Mouse (Mus musculus) MEL (cell line): ENCODE measurements around the gene Heg1. TPM values are rescaled to one million over a fixed set of nuclear protein-coding genes. Genes with fewer than 3 reads are reported as not detected.

ENCODE experiments used
- DNase-seq: peaks from one replicate; pipeline ENCODE4 v3.0.0; 2011; ENCODE audit warnings: low read depth, low spot score
- H3K27ac ChIP-seq: 2 replicates; pipeline ENCODE4 v1.5.1; 2012; ENCODE audit warnings: low read depth, mild to moderate bottlenecking, control low read depth, low read length, moderate library complexity; ENCODE audit not compliant: control insufficient read depth
- H3K27me3 ChIP-seq, 2 experiments: fragments of 150-350 bp in 1 of 2; sonication (generic) in 1 of 2; 2 replicates each; pipeline ENCODE4 v1.6.1; 2012; ENCODE audit warnings: low read length in 2 of 2, mild to moderate bottlenecking in 2 of 2, improper control_type of control experiment in 1 of 2, moderate library complexity in 1 of 2; ENCODE audit not compliant: insufficient read depth in 2 of 2, control insufficient read depth in 1 of 2
- H3K36me3 ChIP-seq, 2 experiments: 2 replicates each; pipeline ENCODE4 v1.6.1; 2012 to 2014; ENCODE audit warnings: low read length in 2 of 2, improper control_type of control experiment in 1 of 2, inconsistent platforms in 1 of 2, mild to moderate bottlenecking in 1 of 2; ENCODE audit not compliant: insufficient read depth in 2 of 2, control insufficient read depth in 1 of 2
- H3K4me1 ChIP-seq, 2 experiments: fragments of 150-350 bp in 1 of 2; sonication (generic) in 1 of 2; 2 replicates each; pipeline ENCODE4 v1.6.1; 2012; ENCODE audit warnings: low read length in 2 of 2, improper control_type of control experiment in 1 of 2, mild to moderate bottlenecking in 1 of 2; ENCODE audit not compliant: insufficient read depth in 2 of 2, control insufficient read depth in 1 of 2
- H3K4me3 ChIP-seq, 2 experiments: fragments of 150-350 bp in 1 of 2; sonication (generic) in 1 of 2; 2 replicates each; pipeline ENCODE4 v1.5.1; 2012; ENCODE audit warnings: low read depth in 2 of 2, low read length in 2 of 2, mild to moderate bottlenecking in 2 of 2, moderate library complexity in 2 of 2, control low read depth in 1 of 2, improper control_type of control experiment in 1 of 2; ENCODE audit not compliant: control insufficient read depth in 1 of 2, insufficient read depth in 1 of 2
- H3K79me2 ChIP-seq: 2 replicates; pipeline ENCODE4 v1.6.1; 2012; ENCODE audit warnings: mild to moderate bottlenecking, low read length, moderate library complexity; ENCODE audit not compliant: control insufficient read depth, poor library complexity, insufficient read depth
- H3K9ac ChIP-seq: 2 replicates; pipeline ENCODE4 v1.6.1; 2012; ENCODE audit warnings: low read depth, mild to moderate bottlenecking, control low read depth, low read length, moderate library complexity; ENCODE audit not compliant: control insufficient read depth, poor library complexity, severe bottlenecking
- H3K9me3 ChIP-seq: fragments of 150-350 bp; sonication (generic); replicated peaks from 2 replicates; pipeline ENCODE4 v1.6.1; 2012; ENCODE audit warnings: mild to moderate bottlenecking, low read length, improper control_type of control experiment, moderate library complexity; ENCODE audit not compliant: insufficient read depth
- CTCF ChIP-seq, 3 experiments: IDR thresholded peaks in 2 of 3; conservative IDR thresholded peaks in 1 of 3; 2 replicates each; pipeline ENCODE4 v1.5.1; 2011 to 2012; ENCODE audit warnings: low read length in 3 of 3, low read depth in 2 of 3, mild to moderate bottlenecking in 2 of 3, improper control_type of control experiment in 1 of 3, inconsistent platforms in 1 of 3, mixed read lengths in 1 of 3, moderate library complexity in 1 of 3; ENCODE audit not compliant: control insufficient read depth in 1 of 3, insufficient read depth in 1 of 3, poor library complexity in 1 of 3, severe bottlenecking in 1 of 3
- ELF1 ChIP-seq: IDR thresholded peaks from 2 replicates; pipeline ENCODE4 v1.6.1; 2014; ENCODE audit warnings: low read depth, mild to moderate bottlenecking, inconsistent platforms, low read length, improper control_type of control experiment, moderate library complexity
- EP300 ChIP-seq, 2 experiments: IDR thresholded peaks; 2 replicates each; pipeline ENCODE4 v1.6.1; 2011; ENCODE audit warnings: improper control_type of control experiment in 2 of 2, low read length in 2 of 2, low read depth in 1 of 2, mild to moderate bottlenecking in 1 of 2
- ETS1 ChIP-seq: IDR thresholded peaks from 2 replicates; pipeline ENCODE4 v1.6.1; 2012; ENCODE audit warnings: low read depth, mild to moderate bottlenecking, inconsistent platforms, low read length, improper control_type of control experiment, moderate library complexity
- GABPA ChIP-seq: IDR thresholded peaks from 2 replicates; pipeline ENCODE4 v1.6.1; 2012; ENCODE audit warnings: low read depth, mild to moderate bottlenecking, inconsistent platforms, low read length, improper control_type of control experiment, moderate library complexity
- JUND ChIP-seq: IDR thresholded peaks from 2 replicates; pipeline ENCODE4 v1.6.1; 2011; ENCODE audit warnings: low read depth, mild to moderate bottlenecking, improper control_type of control experiment, low read length
- KAT2A ChIP-seq: conservative IDR thresholded peaks from 2 replicates; pipeline ENCODE4 v1.6.1; 2012; ENCODE audit warnings: low read depth, low read length, improper control_type of control experiment, inconsistent platforms
- MAFK ChIP-seq: IDR thresholded peaks from 2 replicates; pipeline ENCODE4 v1.6.1; 2011; ENCODE audit warnings: low read depth, mild to moderate bottlenecking, low read length, improper control_type of control experiment, borderline replicate concordance
- MAX ChIP-seq: IDR thresholded peaks from 2 replicates; pipeline ENCODE4 v1.6.1; 2011; ENCODE audit warnings: low read length, improper control_type of control experiment
- MAZ ChIP-seq: IDR thresholded peaks from 2 replicates; pipeline ENCODE4 v1.6.1; 2012; ENCODE audit warnings: low read depth, mild to moderate bottlenecking, inconsistent platforms, low read length, improper control_type of control experiment
- MEF2A ChIP-seq: IDR thresholded peaks from 2 replicates; pipeline ENCODE4 v1.6.1; 2014; ENCODE audit warnings: low read depth, mild to moderate bottlenecking, inconsistent platforms, low read length, improper control_type of control experiment; ENCODE audit not compliant: poor library complexity, insufficient replicate concordance, severe bottlenecking; ENCODE audit errors: extremely low read depth
- MXI1 ChIP-seq: IDR thresholded peaks from 2 replicates; pipeline ENCODE4 v1.6.1; 2011; ENCODE audit warnings: mild to moderate bottlenecking, low read depth, low read length, improper control_type of control experiment
- MYB ChIP-seq: IDR thresholded peaks from 2 replicates; pipeline ENCODE4 v1.6.1; 2011; ENCODE audit warnings: mild to moderate bottlenecking, low read depth, low read length, improper control_type of control experiment
- MYC ChIP-seq: IDR thresholded peaks from 2 replicates; pipeline ENCODE4 v1.6.1; 2011; ENCODE audit warnings: low read depth, mild to moderate bottlenecking, low read length, improper control_type of control experiment, moderate library complexity
- NELFE ChIP-seq: IDR thresholded peaks from 2 replicates; pipeline ENCODE4 v1.6.1; 2011; ENCODE audit warnings: low read depth, low read length, improper control_type of control experiment
- POLR2AphosphoS2 ChIP-seq: IDR thresholded peaks from 2 replicates; pipeline ENCODE4 v1.6.1; 2011; ENCODE audit warnings: low read length, improper control_type of control experiment
- POLR2AphosphoS5 ChIP-seq: IDR thresholded peaks from 2 replicates; pipeline ENCODE4 v1.6.1; 2012; ENCODE audit warnings: low read depth, borderline replicate concordance, mild to moderate bottlenecking, inconsistent platforms, low read length, moderate library complexity, mixed read lengths
- RCOR1 ChIP-seq: IDR thresholded peaks from 2 replicates; pipeline ENCODE4 v1.6.1; 2012; ENCODE audit warnings: low read depth, mild to moderate bottlenecking, inconsistent platforms, low read length, improper control_type of control experiment
- SIN3A ChIP-seq: IDR thresholded peaks from 2 replicates; pipeline ENCODE4 v1.6.1; 2012; ENCODE audit warnings: low read length, improper control_type of control experiment, inconsistent platforms
- SMC3 ChIP-seq: IDR thresholded peaks from 2 replicates; pipeline ENCODE4 v1.6.1; 2011; ENCODE audit warnings: low read depth, low read length, improper control_type of control experiment
- TBP ChIP-seq: IDR thresholded peaks from 2 replicates; pipeline ENCODE4 v1.8.0; 2011; ENCODE audit warnings: low read depth, low read length, improper control_type of control experiment
- TCF12 ChIP-seq: IDR thresholded peaks from 2 replicates; pipeline ENCODE4 v1.6.1; 2014; ENCODE audit warnings: low read depth, mild to moderate bottlenecking, inconsistent platforms, low read length, improper control_type of control experiment, moderate library complexity
- UBTF ChIP-seq: IDR thresholded peaks from 2 replicates; pipeline ENCODE4 v1.6.1; 2012; ENCODE audit warnings: low read depth, mild to moderate bottlenecking, inconsistent platforms, low read length, improper control_type of control experiment, moderate library complexity, borderline replicate concordance; ENCODE audit not compliant: insufficient read depth
- USF1 ChIP-seq: IDR thresholded peaks from 2 replicates; pipeline ENCODE4 v1.6.1; 2014; ENCODE audit warnings: low read depth, mild to moderate bottlenecking, inconsistent platforms, low read length, improper control_type of control experiment, moderate library complexity
- ZKSCAN1 ChIP-seq: IDR thresholded peaks from 2 replicates; pipeline ENCODE4 v1.6.1; 2012; ENCODE audit warnings: low read depth, mild to moderate bottlenecking, inconsistent platforms, low read length, improper control_type of control experiment, moderate library complexity
- polyA plus RNA-seq, 2 experiments: library from polyadenylated mRNA; stranded (reverse) in 1 of 2; unstranded in 1 of 2; fragments of >175 nt in 1 of 2; fragments of >200 nt in 1 of 2; gene quantifications; 2 replicates each; pipeline versions ENCODE4 v1.2.1 to v1.2.4; 2012; ENCODE audit warnings: low replicate concordance in 2 of 2, low read depth in 1 of 2; ENCODE audit not compliant: insufficient read length in 2 of 2, insufficient read depth in 1 of 2, missing spikeins in 1 of 2
- total RNA-seq: library from RNA; depleted of rRNA; stranded (reverse); fragments of 300-350 nt; gene quantifications from 2 replicates; pipeline ENCODE4 v1.2.3, GENCODE M21; 2012

Heg1 gene
- total and polyA plus RNA-seq, 3 experiments, result 4.1 to 72.0 (median 6.9) TPM

DNA sequence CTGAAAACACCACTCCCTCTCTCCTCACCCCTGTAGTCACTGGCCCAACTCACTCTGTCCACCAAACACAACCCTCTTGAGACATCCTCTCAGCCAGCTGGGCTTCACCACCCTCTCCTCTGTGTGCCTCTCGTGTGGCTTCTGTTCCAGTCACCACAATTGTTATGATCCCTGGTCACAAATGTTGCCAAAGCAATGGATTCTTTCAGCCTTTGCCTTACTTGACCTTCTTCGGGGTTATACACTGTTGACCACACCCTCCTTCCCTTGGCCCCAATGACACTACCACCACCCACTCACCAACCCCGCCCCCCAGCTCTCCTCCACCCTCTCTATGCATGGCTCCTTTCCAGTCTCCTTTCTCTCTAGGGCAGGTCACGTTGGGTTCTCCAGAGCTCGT, 6.3 kb upstream of the Heg1 start:
- no peak for TF ChIP-seq KAT2A
- no peak for TF ChIP-seq MAZ
- no peak for TF ChIP-seq USF1
- TF ChIP-seq TCF12, result no peak
- TF ChIP-seq SMC3, result no peak
- no peak for TF ChIP-seq ZKSCAN1
- no peak for TF ChIP-seq GABPA
- no peak for TF ChIP-seq SIN3A
- TF ChIP-seq, all 39 proteins: peak for 0
- Histone ChIP-seq H3K9me3 (no peaks in the 10 kb centered on the region), H3K4me1 (peaks cover 0 to 6% of the 10 kb centered on the region in 2 experiments; a peak in 1 of 4 replicates), H3K4me3 (no peak overlapping the region), H3K79me2 (no peaks in the 10 kb centered on the region), H3K27me3 (no peaks in the 10 kb centered on the region), H3K9ac (no peak overlapping the region), H3K36me3 (no peaks in the 10 kb centered on the region), H3K27ac (no peak overlapping the region)
- DNase-seq, result no peak

DNA sequence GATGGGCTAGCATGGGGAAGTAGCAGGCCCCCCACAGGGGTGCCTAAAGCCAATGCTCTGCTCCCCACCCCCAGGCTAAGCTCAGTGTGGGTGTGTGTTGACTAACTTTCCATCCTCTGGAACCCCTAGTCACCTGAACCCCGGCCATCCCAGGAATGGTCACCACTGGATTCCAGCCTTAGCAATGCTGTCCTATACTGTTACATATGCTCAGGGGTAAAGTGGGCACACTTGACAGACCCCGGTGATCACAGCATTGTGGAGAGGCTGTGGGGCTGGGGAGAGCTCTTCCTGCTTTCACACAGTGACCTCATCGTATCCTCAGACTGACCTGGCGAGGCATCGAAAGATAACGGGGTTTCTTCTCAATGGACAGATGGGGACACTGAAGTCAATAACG, 3.9 kb upstream of the Heg1 start:
- H3K27me3 ChIP-seq, result no peaks in the 10 kb centered on the region
- TF ChIP-seq POLR2AphosphoS5 (no peak), NELFE (no peak), ETS1 (no peak), TBP (no peak)
- no peaks in the 10 kb centered on the region for H3K9me3 ChIP-seq
- peaks cover 0 to 10% of the 10 kb centered on the region in 2 experiments; a peak in 2 of 4 replicates for H3K4me1 ChIP-seq
- H3K9ac ChIP-seq, result no peak overlapping the region
- H3K79me2 ChIP-seq, result peaks cover 9% of the 10 kb centered on the region
- peaks cover 0 to 6% of the 10 kb centered on the region in 2 experiments; a peak in 1 of 4 replicates for H3K36me3 ChIP-seq
- H3K4me3 ChIP-seq, result no peak overlapping the region
- DNase-seq, result no peak
- no peak overlapping the region for H3K27ac ChIP-seq

DNA sequence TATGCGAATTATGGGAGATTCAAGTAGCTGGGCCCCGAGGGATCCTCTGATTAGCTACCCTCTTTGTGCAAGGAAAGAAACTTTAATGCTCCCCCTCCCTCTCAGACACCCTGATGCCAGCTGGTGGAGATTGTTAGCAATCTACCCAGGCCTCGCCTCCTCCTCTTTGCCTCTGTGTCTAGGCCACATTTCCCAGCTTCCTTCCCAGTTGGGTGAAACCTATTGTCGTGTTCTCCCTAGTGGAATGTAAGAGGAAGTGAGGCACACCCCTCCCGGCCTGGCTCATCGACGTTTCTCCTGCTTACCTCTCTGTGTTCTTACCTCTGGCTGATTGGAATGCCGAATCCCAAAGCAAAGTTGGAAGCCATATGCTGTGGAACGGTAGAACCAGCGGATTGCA, 3.4 kb upstream of the Heg1 start:
- no peaks in the 10 kb centered on the region for H3K9me3 ChIP-seq
- peaks cover 0 to 14% of the 10 kb centered on the region in 2 experiments; a peak in 3 of 4 replicates for H3K4me1 ChIP-seq
- H3K27me3 ChIP-seq, result no peaks in the 10 kb centered on the region
- TF ChIP-seq MAX (no peak), UBTF (no peak), TCF12 (no peak), RCOR1 (no peak), MYC (no peak), CTCF (IDR thresholded peaks at IDR 0.05 in 2 of 3, conservative IDR thresholded peaks at IDR 0.05 in 1 of 3; ENCODE audit: control insufficient read depth in 1 of 3, insufficient read depth in 1 of 3, low read depth in 2 of 3, low read length in 3 of 3, poor library complexity in 1 of 3, severe bottlenecking in 1 of 3) (no peak), MAFK (no peak), MEF2A (no peak), MXI1 (no peak), JUND (no peak), ELF1 (no peak), EP300 (IDR thresholded peaks at IDR 0.05; ENCODE audit: low read depth in 1 of 2, low read length in 2 of 2) (no peak), KAT2A (no peak), MYB (no peak), POLR2AphosphoS2 (no peak)
- DNase-seq, result no peak
- H3K36me3 ChIP-seq, result peaks cover 0 to 9% of the 10 kb centered on the region in 2 experiments; a peak in 2 of 4 replicates
- peaks cover 12% of the 10 kb centered on the region for H3K79me2 ChIP-seq
- no peak overlapping the region for H3K27ac ChIP-seq
- H3K4me3 ChIP-seq, result no peak overlapping the region
- no peak overlapping the region for H3K9ac ChIP-seq
